Mouse (Mus musculus) midbrain, embryonic 12.5 days (tissue): ENCODE measurements around the gene Gm10570. TPM values are rescaled to one million over a fixed set of nuclear protein-coding genes. Genes with fewer than 3 reads are reported as not detected.

Experiments used
- ATAC-seq: fragments of 200-750 bp; cut with Nextera tagmentation; 2 replicates; pipeline ENCODE4 v1.8.0; 2017; ENCODE audit warnings: low read depth, moderate TSS enrichment, moderate library complexity; ENCODE audit not compliant: low FRiP score
- H3K27ac ChIP-seq: fragments of 300-500 bp; sonication (generic); replicated peaks from 2 replicates; pipeline ENCODE4 v1.5.1; 2016; ENCODE audit warnings: mild to moderate bottlenecking
- H3K27me3 ChIP-seq: fragments of 300-500 bp; sonication (generic); 2 replicates; pipeline ENCODE4 v1.6.1; 2016; ENCODE audit warnings: mild to moderate bottlenecking
- H3K36me3 ChIP-seq: fragments of 300-500 bp; sonication (generic); 2 replicates; pipeline ENCODE4 v1.6.1; 2016
- H3K4me1 ChIP-seq: fragments of 300-500 bp; sonication (generic); 2 replicates; pipeline ENCODE4 v1.6.1; 2016
- H3K4me2 ChIP-seq: fragments of 300-500 bp; sonication (generic); replicated peaks from 2 replicates; pipeline ENCODE4 v1.6.1; 2016; ENCODE audit warnings: mild to moderate bottlenecking, moderate library complexity
- H3K4me3 ChIP-seq: fragments of 300-500 bp; sonication (generic); 2 replicates; pipeline ENCODE4 v1.5.1; 2016; ENCODE audit warnings: mild to moderate bottlenecking
- H3K9ac ChIP-seq: fragments of 300-500 bp; sonication (generic); replicated peaks from 2 replicates; pipeline ENCODE4 v1.6.1; 2016; ENCODE audit warnings: mild to moderate bottlenecking, moderate library complexity
- H3K9me3 ChIP-seq: fragments of 300-500 bp; sonication (generic); 2 replicates; pipeline ENCODE4 v1.6.1; 2016; ENCODE audit warnings: mild to moderate bottlenecking
- WGBS: fragments of 180-500 bp; shearing (Covaris S2); methylation state at CpG from one replicate; pipeline ENCODE4 v1.1.7; 2016; 5-methylcytosine and 5-hydroxymethylcytosine counted together
- polyA plus RNA-seq: library from polyadenylated mRNA; unstranded; fragments of >200 nt; fragmentation: Nextera tagmentation; extraction: Ambion mirVana; gene quantifications from 2 replicates; pipeline ENCODE4 v1.2.1, GENCODE M21; 2016

Gene Gm10570
- polyA plus RNA-seq, 1 experiment from 2014 or later = not detected

DNA sequence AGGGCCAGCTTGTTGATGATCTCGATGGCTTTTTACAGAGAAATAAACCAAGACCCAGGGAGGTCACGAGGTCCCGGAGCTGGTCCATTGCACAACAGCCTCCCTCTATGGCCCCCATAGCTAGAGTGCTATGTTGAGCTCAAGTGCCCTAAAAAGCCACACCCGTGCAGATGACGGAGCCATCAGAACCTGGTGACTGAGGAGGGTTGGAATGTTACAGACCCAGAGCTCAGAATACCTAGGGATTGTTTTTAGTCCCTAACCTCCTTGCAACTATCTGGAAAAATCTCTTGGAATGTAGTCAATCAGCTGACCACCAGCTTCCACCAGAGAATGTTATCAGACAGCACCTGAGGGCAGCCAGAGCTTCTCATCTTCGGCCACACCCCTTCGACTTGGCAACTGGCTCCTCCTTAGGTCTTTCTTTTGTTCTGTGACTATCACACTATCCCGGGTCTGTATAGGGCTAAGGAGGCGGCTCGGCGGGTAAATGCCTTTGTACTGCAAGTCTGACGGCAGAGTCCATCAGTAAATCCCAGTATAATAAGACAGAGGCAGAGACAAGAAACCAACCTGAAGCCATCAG is 6.1 kb downstream of the Gm10570 start:
- WGBS = 50% methylated on average over 12 of the region's 12 CpGs
- Histone ChIP-seq H3K36me3 (no peaks in the 10 kb centered on the region), H3K9me3 (no peaks in the 10 kb centered on the region), H3K9ac (no peak overlapping the region), H3K27ac (no peak overlapping the region), H3K27me3 (peaks cover 33% of the 10 kb centered on the region), H3K4me2 (no peak overlapping the region), H3K4me3 (no peak overlapping the region), H3K4me1 (peaks cover 2% of the 10 kb centered on the region; the same call in 1 of the 2 replicates)
- no peak for ATAC-seq

DNA sequence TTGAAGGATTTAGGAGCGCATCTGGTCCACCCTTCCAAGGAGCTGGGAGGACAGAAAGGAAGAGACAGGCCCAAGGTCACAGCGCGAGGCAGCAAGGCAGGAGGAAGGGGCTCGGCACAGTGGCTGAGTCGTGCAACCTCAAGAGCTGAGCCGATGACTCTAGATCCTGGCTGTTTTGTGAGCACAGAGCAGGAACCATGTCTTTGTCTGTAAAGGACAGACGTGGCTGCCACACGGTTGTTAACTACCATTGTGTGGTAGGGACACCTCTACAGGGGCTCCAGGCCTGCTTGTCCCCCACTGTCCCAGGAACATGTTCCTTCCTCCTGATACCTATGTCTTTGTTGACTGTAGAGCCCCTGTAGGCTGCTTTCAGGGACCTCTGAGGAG is 8.8 kb downstream of the Gm10570 start:
- H3K4me2 ChIP-seq = no peak overlapping the region
- H3K9ac ChIP-seq = no peak overlapping the region
- 0 out of 2 replicates have a peak, but pooled peaks cover 5% of the 10 kb centered on the region for H3K4me1 ChIP-seq
- no peak overlapping the region for H3K27ac ChIP-seq
- WGBS = 61% methylated on average over 8 of the region's 8 CpGs
- ATAC-seq = no peak
- no peaks in the 10 kb centered on the region for H3K36me3 ChIP-seq
- H3K4me3 ChIP-seq = no peak overlapping the region
- no peaks in the 10 kb centered on the region for H3K9me3 ChIP-seq
- H3K27me3 ChIP-seq = peaks cover 14% of the 10 kb centered on the region

DNA sequence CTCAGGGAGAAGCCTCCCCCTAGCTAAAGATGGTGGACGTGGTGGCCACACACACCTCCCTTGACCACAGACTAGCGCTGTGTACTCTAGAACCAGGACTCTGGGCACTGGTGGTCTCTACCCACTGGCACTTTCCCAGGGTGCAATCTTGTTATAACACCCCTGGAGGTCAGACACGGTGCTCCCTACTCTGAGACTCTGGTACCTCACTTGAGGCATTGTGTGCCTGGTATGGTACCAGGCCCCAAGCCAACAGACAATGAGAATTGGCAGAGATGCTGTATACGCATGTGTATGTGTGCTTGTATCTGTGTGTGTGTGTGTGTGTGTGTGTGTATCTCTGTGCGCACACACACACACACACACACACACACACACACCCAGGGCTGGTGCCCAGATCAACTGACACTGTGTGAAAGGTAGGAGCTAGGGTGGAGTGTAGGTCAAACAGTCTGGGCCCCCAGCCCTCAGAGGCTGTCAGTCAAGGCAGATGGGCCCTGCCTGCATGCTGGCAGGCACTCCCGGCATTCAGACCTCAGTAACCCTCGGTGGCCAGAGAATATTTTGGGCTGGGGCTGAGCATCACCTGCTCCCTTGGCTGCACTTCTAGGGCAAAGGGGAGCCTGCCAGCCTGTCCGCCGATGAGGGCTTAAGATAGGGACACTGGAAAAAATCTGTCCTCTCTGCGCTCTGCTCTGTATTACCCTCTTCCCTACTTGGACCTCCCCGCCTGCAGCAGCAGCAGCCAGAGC is 9.4 kb downstream of the Gm10570 start:
- Histone ChIP-seq H3K4me2 (no peak overlapping the region), H3K4me3 (no peak overlapping the region), H3K27ac (no peak overlapping the region), H3K4me1 (0 out of 2 replicates have a peak, but pooled peaks cover 5% of the 10 kb centered on the region), H3K9ac (no peak overlapping the region), H3K27me3 (peaks cover 18% of the 10 kb centered on the region), H3K9me3 (no peaks in the 10 kb centered on the region), H3K36me3 (no peaks in the 10 kb centered on the region)
- no peak for ATAC-seq
- 78% methylated on average over 11 of the region's 11 CpGs for WGBS

DNA sequence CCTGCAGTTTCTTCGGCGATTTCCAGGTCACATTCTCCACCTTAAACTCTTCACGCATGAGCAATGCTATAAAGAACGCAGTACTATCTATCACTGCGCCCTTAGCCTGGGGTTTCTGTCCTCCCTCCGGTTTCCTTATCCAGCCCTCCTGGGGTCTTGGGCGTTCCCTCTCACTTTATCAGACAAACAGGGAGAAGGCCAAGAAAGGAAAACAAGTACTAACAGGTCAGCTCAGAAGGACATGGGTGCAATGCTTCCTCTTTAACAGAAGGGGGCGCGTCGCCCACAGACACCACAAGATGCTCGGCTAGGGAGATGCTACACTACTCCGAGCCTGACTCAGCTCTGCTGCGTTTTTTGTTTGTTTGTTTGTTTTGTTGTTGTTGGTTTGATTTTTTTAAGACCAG is 11.3 kb downstream of the Gm10570 start:
- WGBS = 28% methylated on average over 13 of the region's 13 CpGs
- no peak for ATAC-seq
- H3K27ac ChIP-seq = no peak overlapping the region

DNA sequence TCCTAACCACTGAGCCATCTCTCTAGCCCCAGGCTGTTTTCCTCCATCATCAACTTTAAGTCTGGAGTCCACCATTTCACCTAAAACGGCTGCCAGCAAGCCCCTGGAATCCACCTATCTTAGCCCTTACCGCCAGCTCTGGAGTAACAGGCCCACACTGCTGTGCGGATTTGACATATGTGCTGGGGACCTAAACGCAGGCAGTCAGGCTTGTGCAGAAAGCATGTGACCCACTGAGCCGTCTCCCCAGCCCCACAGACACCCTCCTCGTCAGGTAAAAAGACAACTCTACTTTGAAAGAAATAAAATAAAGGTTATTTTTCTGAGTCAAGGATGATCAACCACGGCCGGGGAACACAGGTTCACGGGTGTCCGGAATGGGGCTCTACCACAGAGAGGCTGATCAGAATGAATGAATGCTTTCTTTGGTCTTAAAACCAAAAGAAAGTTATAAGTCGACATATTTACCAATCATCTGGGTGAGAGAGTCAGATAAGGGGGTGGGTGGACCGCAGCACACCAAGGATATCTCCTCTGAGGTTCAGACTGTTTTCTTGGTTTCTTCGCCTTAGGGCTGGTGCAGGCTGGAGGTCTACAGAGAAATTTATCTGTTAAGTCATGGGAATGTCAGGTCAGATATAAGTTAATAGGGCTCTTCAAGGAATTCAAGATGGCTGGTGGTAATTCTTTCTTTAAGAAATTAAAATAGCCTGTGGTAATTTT is 12.1 kb downstream of the Gm10570 start:
- Histone ChIP-seq H3K4me1 (0 out of 2 replicates have a peak, but pooled peaks cover 5% of the 10 kb centered on the region), H3K4me2 (no peak overlapping the region), H3K27ac (no peak overlapping the region), H3K27me3 (peaks cover 3% of the 10 kb centered on the region; the same call in 1 of the 2 replicates), H3K9ac (no peak overlapping the region), H3K9me3 (no peaks in the 10 kb centered on the region), H3K4me3 (no peak overlapping the region), H3K36me3 (no peaks in the 10 kb centered on the region)
- WGBS = 88% methylated on average over 13 of the region's 13 CpGs
- ATAC-seq = no peak

More for the DNA sequence above, 11.3 kb downstream of the Gm10570 start:
- 0 out of 2 replicates have a peak, but pooled peaks cover 5% of the 10 kb centered on the region for H3K4me1 ChIP-seq
- H3K4me3 ChIP-seq = no peak overlapping the region
- H3K9me3 ChIP-seq = no peaks in the 10 kb centered on the region
- no peak overlapping the region for H3K4me2 ChIP-seq
- peaks cover 10% of the 10 kb centered on the region; the same call in 1 of the 2 replicates for H3K27me3 ChIP-seq
- H3K9ac ChIP-seq = no peak overlapping the region
- no peaks in the 10 kb centered on the region for H3K36me3 ChIP-seq

DNA sequence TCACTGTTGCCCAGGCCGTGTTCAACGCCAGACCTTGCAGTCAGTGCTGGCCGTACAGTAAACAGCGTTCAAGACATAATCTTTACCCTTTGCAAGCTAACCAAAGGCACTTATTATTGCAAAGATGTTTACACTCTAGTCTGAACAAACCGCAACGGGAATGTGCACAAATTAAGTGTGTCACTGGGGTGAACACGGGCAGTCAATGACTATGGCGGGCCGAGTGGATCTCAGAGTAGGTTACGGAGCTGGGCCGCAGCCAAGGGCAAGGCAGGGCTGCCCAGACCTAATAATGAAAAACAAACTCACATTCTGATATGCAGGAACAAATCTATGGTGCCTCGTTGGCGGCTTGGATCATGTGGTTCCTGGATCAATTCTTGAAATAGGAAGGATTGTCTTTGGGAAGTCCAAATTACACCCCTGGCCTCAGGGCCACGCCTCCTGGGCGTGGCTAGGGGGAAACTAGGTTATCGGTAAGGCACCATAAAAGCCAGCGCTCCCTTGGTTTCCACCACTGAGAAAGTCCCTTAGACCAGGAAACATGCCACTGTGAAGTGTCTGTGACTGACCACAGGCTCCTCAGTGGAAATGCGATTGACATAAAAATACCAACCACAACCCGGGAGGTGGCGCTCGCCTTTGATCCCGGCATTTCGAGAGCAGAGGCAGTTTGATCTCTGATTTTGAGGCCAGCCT is 13.3 kb downstream of the Gm10570 start:
- Histone ChIP-seq H3K27me3 (0 out of 2 replicates have a peak, but pooled peaks cover 3% of the 10 kb centered on the region), H3K36me3 (no peaks in the 10 kb centered on the region), H3K4me3 (no peak overlapping the region), H3K27ac (no peak overlapping the region), H3K4me2 (no peak overlapping the region), H3K4me1 (0 out of 2 replicates have a peak, but pooled peaks cover 5% of the 10 kb centered on the region), H3K9me3 (no peaks in the 10 kb centered on the region), H3K9ac (no peak overlapping the region)
- ATAC-seq = no peak
- 58% methylated on average over 23 of the region's 23 CpGs for WGBS

DNA sequence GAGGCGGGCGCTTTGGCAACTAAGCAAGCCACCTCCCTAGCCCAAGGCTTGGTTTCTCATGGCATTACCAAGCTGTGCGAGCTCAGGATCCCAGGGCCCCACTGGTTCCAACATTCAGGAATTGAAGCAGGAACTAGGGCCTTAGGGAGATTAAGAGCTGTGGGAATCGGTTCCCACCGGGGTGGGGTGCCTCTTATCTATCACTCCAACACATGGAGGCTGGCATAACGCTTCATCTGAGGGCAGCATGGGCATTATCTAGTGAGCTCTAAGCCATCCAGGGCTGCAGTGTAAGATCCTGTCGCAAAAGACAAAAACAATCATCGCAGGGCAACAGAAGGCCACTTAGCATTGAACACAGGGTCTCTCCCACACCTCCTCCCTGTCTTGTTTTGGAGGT is 14.0 kb downstream of the Gm10570 start:
- ATAC-seq = no peak
- Histone ChIP-seq H3K9ac (no peak overlapping the region), H3K27ac (no peak overlapping the region), H3K27me3 (0 out of 2 replicates have a peak, but pooled peaks cover 3% of the 10 kb centered on the region), H3K9me3 (no peaks in the 10 kb centered on the region), H3K36me3 (no peaks in the 10 kb centered on the region), H3K4me1 (0 out of 2 replicates have a peak, but pooled peaks cover 5% of the 10 kb centered on the region), H3K4me3 (no peak overlapping the region), H3K4me2 (no peak overlapping the region)
- WGBS = 86% methylated on average over 8 of the region's 8 CpGs

DNA sequence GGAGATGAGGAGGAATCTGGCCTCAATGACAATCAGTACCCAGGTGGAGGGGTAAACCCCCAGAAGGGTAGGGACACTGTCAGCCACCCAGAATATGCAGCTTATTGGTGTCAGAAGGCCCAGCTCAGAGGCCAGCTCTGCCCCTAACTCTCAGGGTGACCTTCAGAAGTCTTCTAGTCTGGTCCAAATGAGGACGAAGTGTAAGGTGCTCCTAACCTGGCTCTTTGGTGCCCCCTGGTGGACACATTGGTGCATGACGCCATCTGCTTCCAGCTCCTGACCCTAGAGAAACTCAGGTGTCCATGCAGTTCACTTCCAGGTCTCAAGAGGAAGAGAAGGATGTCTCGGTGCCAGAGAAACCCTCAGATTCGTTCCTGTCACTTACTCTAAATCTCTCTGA is 16.2 kb downstream of the Gm10570 start:
- 6% methylated on average over 4 of the region's 4 CpGs for WGBS
- ATAC-seq = 0 out of 2 replicates have a peak, but pooled peaks have one; percentile 47

DNA sequence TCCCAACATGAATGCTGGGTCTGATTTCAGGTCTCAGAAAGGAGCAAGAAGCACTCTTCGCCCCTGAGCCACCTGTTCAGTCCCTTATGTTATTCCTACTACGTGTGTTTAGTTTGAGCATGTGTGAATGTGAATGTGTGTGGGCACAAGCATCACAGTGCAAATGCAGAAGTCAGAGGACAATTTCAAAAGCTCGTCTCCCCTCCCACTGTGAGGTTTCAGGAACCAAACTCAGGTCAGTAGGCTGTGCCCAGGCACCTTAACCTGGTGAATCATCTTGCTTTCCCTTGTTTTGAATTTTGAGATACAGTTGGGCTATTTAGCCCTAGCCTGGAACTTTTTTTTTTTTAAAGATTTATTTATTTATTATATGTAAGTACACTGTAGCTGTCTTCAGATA is 18.6 kb downstream of the Gm10570 start:
- no peak for ATAC-seq
- Histone ChIP-seq H3K27me3 (0 out of 2 replicates have a peak, but pooled peaks cover 7% of the 10 kb centered on the region), H3K4me3 (no peak overlapping the region), H3K36me3 (no peaks in the 10 kb centered on the region), H3K9me3 (no peaks in the 10 kb centered on the region), H3K27ac (no peak overlapping the region), H3K4me1 (no peaks in the 10 kb centered on the region), H3K9ac (no peak overlapping the region), H3K4me2 (no peak overlapping the region)
- 71% methylated on average over 3 of the region's 3 CpGs for WGBS

More for the DNA sequence above, 16.2 kb downstream of the Gm10570 start:
- Histone ChIP-seq H3K36me3 (no peaks in the 10 kb centered on the region), H3K9ac (no peak overlapping the region), H3K4me1 (0 out of 2 replicates have a peak, but pooled peaks cover 5% of the 10 kb centered on the region), H3K27ac (no peak overlapping the region), H3K9me3 (no peaks in the 10 kb centered on the region), H3K4me2 (no peak overlapping the region), H3K27me3 (0 out of 2 replicates have a peak, but pooled peaks cover 3% of the 10 kb centered on the region), H3K4me3 (no peak overlapping the region)

DNA sequence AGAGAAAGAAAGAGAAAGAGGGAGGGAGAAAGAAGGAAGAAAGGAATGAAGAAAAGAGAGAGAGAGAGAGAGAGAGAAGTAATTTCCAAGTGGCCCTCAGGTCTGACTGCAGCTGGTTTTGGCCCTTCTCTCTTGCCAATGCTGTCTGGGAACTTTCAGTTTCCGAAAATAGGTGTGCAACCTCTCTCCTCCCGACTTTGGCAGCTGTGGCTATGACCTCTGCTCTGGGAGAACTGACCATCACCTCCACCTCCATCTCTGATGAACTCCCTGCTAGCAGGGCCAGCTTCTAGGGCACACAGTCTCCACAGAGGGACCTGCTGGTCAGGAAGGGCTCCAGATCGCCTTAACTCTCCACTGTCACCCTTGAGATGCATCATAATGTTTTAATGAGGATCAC is 21.9 kb downstream of the Gm10570 start:
- Histone ChIP-seq H3K36me3 (no peaks in the 10 kb centered on the region), H3K9me3 (no peaks in the 10 kb centered on the region), H3K27me3 (peaks cover 8% of the 10 kb centered on the region), H3K4me1 (no peaks in the 10 kb centered on the region), H3K9ac (no peak overlapping the region), H3K27ac (no peak overlapping the region), H3K4me3 (no peak overlapping the region), H3K4me2 (no peak overlapping the region)
- WGBS = 61% methylated on average over 3 of the region's 3 CpGs
- ATAC-seq = no peak

DNA sequence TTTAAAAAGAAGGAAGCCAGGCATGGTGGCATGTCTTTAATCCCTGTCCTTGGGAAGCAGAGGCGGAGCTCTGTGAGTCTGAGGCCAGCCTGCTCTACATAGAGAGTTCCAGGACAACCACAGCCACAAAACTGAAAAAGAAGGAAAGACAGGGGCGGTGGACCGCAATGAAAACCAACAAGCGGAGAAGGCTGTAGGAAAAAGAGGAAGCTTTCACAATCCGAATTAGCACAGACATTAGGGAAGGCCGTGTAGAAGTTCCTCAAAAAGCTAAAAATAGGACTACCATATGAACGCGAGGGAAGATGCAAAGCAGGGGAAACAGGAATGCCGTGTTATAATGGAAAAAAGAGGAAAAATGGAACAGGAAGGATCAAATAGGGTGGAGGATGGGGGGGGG is 24.6 kb downstream of the Gm10570 start:
- Histone ChIP-seq H3K9me3 (no peaks in the 10 kb centered on the region), H3K4me1 (no peaks in the 10 kb centered on the region), H3K9ac (no peak overlapping the region), H3K27ac (no peak overlapping the region), H3K4me3 (no peak overlapping the region), H3K27me3 (peaks cover 10% of the 10 kb centered on the region), H3K4me2 (no peak overlapping the region), H3K36me3 (no peaks in the 10 kb centered on the region)
- ATAC-seq = no peak
- 87% methylated on average over 9 of the region's 9 CpGs for WGBS
